ENCODE assay signal across 8 mouse cellular contexts in genomic region chr10:81168087-81168431, GRCm38 (mm10). TPM values are rescaled to one million over a fixed set of nuclear protein-coding genes. Genes with fewer than 3 reads are reported as not detected.
DNase-seq lines count a peak whose midpoint lies in the region; ATAC-seq and TF ChIP-seq lines count a peak whose summit lies in the region.

No protein-coding gene starts in this region.

- 7% methylated on average over 5 of the region's 5 CpGs for WGBS in heart, adult 2 months
- WGBS in forebrain, embryonic 11.5 days: 6% methylated on average over 5 of the region's 5 CpGs
- 2% methylated on average over 5 of the region's 5 CpGs for WGBS in liver, embryonic 12.5 days (ENCODE audit: insufficient replicate concordance)
- 8% methylated on average over 5 of the region's 5 CpGs for WGBS in stomach, embryonic 14.5 days

- H3K79me2 ChIP-seq in heart, adult 2 months (replicated peaks; ENCODE audit: control insufficient read depth, insufficient read depth, low read length): peaks cover 7% of the 10 kb centered on the region

- peak overlapping the region; percentile 93 for H3K27ac ChIP-seq in heart, adult 2 months
- peak overlapping the region; percentile 14; the same call in 1 of the 2 replicates for H3K27ac ChIP-seq in forebrain, embryonic 11.5 days (ENCODE audit: low read depth, low read length)
- peak overlapping the region; percentile 95 for H3K27ac ChIP-seq in liver, embryonic 12.5 days
- peak overlapping the region; percentile 66 for H3K27ac ChIP-seq in stomach, embryonic 14.5 days (ENCODE audit: low read length)

- TF ChIP-seq EP300 in heart, adult 2 months (IDR thresholded peaks at IDR 0.05; ENCODE audit: insufficient read depth, low read depth, low read length): no peak

- intact Hi-C loops in heart, adult 2 months (cut with DNase I): no loop called here

- no peak for TF ChIP-seq CTCF in heart, adult 2 months (IDR thresholded peaks at IDR 0.05)

- DNase-seq in heart, adult 2 months: peak in 1 of 2 experiments; percentile 50
- DNase-seq in heart, adult 8-10 months (ENCODE audit: low spot score): no peak
- DNase-seq in CD8-positive naive resting alpha-beta T cell, adult 2 months (ENCODE audit: low read depth in 2 of 2, low spot score in 2 of 2): peak; percentile 71 to 85
- no peak for DNase-seq in forebrain, embryonic 11.5 days (ENCODE audit: low spot score)
- DNase-seq in ovary, postnatal 36 days (ENCODE audit: low spot score): no peak
- DNase-seq in gastrocnemius, postnatal 25 days: no peak

- peak; percentile 78 for ATAC-seq in forebrain, embryonic 11.5 days (replicated peaks; ENCODE audit: low FRiP score)
- ATAC-seq in liver, embryonic 12.5 days: peak; percentile 63
- ATAC-seq in stomach, embryonic 14.5 days (ENCODE audit: insufficient number of reproducible peaks, insufficient read depth, low FRiP score, low read depth): peak; percentile 56

- peaks cover 4% of the 10 kb centered on the region for H3K4me1 ChIP-seq in heart, adult 2 months (ENCODE audit: control insufficient read depth, insufficient read depth, low read length)
- peaks cover 6% of the 10 kb centered on the region for H3K4me1 ChIP-seq in forebrain, embryonic 11.5 days (replicated peaks; ENCODE audit: control insufficient read depth, insufficient read depth, low read length)
- peaks cover 60% of the 10 kb centered on the region for H3K4me1 ChIP-seq in liver, embryonic 12.5 days
- H3K4me1 ChIP-seq in stomach, embryonic 14.5 days (ENCODE audit: control insufficient read depth, insufficient read depth, low read length): peaks cover 10% of the 10 kb centered on the region; the same call in 1 of the 2 replicates

- peak overlapping the region; percentile 78 for H3K4me2 ChIP-seq in forebrain, embryonic 11.5 days (ENCODE audit: low read depth, low read length, severe bottlenecking)
- H3K4me2 ChIP-seq in liver, embryonic 12.5 days: peak overlapping the region; percentile 89
- H3K4me2 ChIP-seq in stomach, embryonic 14.5 days (replicated peaks; ENCODE audit: low read depth, low read length): peak overlapping the region; percentile 48

- no peaks in the 10 kb centered on the region for H3K36me3 ChIP-seq in heart, adult 2 months (ENCODE audit: control insufficient read depth, insufficient read depth, low read length)
- H3K36me3 ChIP-seq in forebrain, embryonic 11.5 days (ENCODE audit: control insufficient read depth, insufficient read depth, low read length): peaks cover 2% of the 10 kb centered on the region; the same call in 1 of the 2 replicates
- H3K36me3 ChIP-seq in liver, embryonic 12.5 days: peaks cover 22% of the 10 kb centered on the region
- peaks cover 5% of the 10 kb centered on the region; the same call in 1 of the 2 replicates for H3K36me3 ChIP-seq in stomach, embryonic 14.5 days (ENCODE audit: control insufficient read depth, insufficient read depth, low read length)

- no peaks in the 10 kb centered on the region for H3K27me3 ChIP-seq in heart, adult 2 months (ENCODE audit: control insufficient read depth, insufficient read depth, low read length)
- no peaks in the 10 kb centered on the region for H3K27me3 ChIP-seq in forebrain, embryonic 11.5 days (ENCODE audit: control insufficient read depth, insufficient read depth, low read length)
- H3K27me3 ChIP-seq in liver, embryonic 12.5 days (replicated peaks): no peaks in the 10 kb centered on the region
- no peaks in the 10 kb centered on the region for H3K27me3 ChIP-seq in stomach, embryonic 14.5 days (ENCODE audit: control insufficient read depth, insufficient read depth, low read length)

- H3K9ac ChIP-seq in heart, adult 2 months (ENCODE audit: low read depth, low read length): peak overlapping the region; percentile 45
- peak overlapping the region; percentile 41 for H3K9ac ChIP-seq in forebrain, embryonic 11.5 days (ENCODE audit: low read length)
- H3K9ac ChIP-seq in liver, embryonic 12.5 days: peak overlapping the region; percentile 70
- H3K9ac ChIP-seq in stomach, embryonic 14.5 days (replicated peaks; ENCODE audit: low read depth, low read length): no peak overlapping the region

- H3K9me3 ChIP-seq in forebrain, embryonic 11.5 days (ENCODE audit: control insufficient read depth, low read length): no peaks in the 10 kb centered on the region
- H3K9me3 ChIP-seq in liver, embryonic 12.5 days (replicated peaks): no peaks in the 10 kb centered on the region
- H3K9me3 ChIP-seq in stomach, embryonic 14.5 days (ENCODE audit: control insufficient read depth, low read depth, low read length): no peaks in the 10 kb centered on the region

- TF ChIP-seq POLR2A in heart, adult 2 months (IDR thresholded peaks at IDR 0.05; ENCODE audit: insufficient read depth, low read depth, low read length): no peak; the same call in 1 of the 2 replicates

- H3K4me3 ChIP-seq in heart, adult 2 months: peak overlapping the region; percentile 67
- H3K4me3 ChIP-seq in forebrain, embryonic 11.5 days (ENCODE audit: low read depth, low read length): peak overlapping the region; percentile 89
- peak overlapping the region; percentile 98 for H3K4me3 ChIP-seq in liver, embryonic 12.5 days
- peak overlapping the region; percentile 80 for H3K4me3 ChIP-seq in stomach, embryonic 14.5 days (ENCODE audit: low read depth, low read length)

RNA-seq across cellular contexts. Expression of gene Pias4, which starts 0.3 kb away (rescaled TPM):
- total RNA-seq in heart, adult 2 months (2021): 10 to 100 TPM; 14.1 to 16.5 TPM
- 22.3 and 23.3 TPM in 2 replicates for polyA plus RNA-seq in heart, adult 2 months (2012; rRNA removed)
- total RNA-seq in heart, adult 8-10 months (2022): 10 to 100 TPM; 16.8 to 18.6 (median 17.0) TPM
- 54.0 and 65.0 TPM in 2 replicates for polyA plus RNA-seq in forebrain, embryonic 11.5 days (2014; fragmentation: Nextera tagmentation; extraction: Ambion mirVana)
- polyA plus RNA-seq in liver, embryonic 12.5 days (2016; fragmentation: Nextera tagmentation; extraction: Ambion mirVana): 28.9 and 29.7 TPM in 2 replicates
- 32.7 and 40.9 TPM in 2 replicates for polyA plus RNA-seq in stomach, embryonic 14.5 days (2014; fragmentation: Nextera tagmentation; extraction: Ambion mirVana)
- 10 to 100 TPM; 11.7 to 14.2 TPM for total RNA-seq in gastrocnemius, postnatal 25 days (2021)

RNA-seq across cellular contexts. Expression of gene Eef2, which starts 8.4 kb away (rescaled TPM):
- total RNA-seq in heart, adult 2 months (2021): 1,000 to 10,000 TPM; 1,027 to 1,244 TPM
- polyA plus RNA-seq in heart, adult 2 months (2012; rRNA removed): 887 and 1,187 TPM in 2 replicates
- total RNA-seq in heart, adult 8-10 months (2022): 1,000 to 10,000 TPM; 1,076 to 1,267 (median 1,170) TPM
- 467 and 501 TPM in 2 replicates for polyA plus RNA-seq in forebrain, embryonic 11.5 days (2014; fragmentation: Nextera tagmentation; extraction: Ambion mirVana)
- 440 and 450 TPM in 2 replicates for polyA plus RNA-seq in liver, embryonic 12.5 days (2016; fragmentation: Nextera tagmentation; extraction: Ambion mirVana)
- polyA plus RNA-seq in stomach, embryonic 14.5 days (2014; fragmentation: Nextera tagmentation; extraction: Ambion mirVana): 416 and 434 TPM in 2 replicates
- 100 to 1,000 TPM; 838 to 862 TPM for total RNA-seq in gastrocnemius, postnatal 25 days (2021)

RNA-seq across cellular contexts. Expression of gene Dapk3, which starts 14.7 kb away (rescaled TPM):
- 10 to 100 TPM; 27.8 to 29.0 TPM for total RNA-seq in heart, adult 2 months (2021)
- polyA plus RNA-seq in heart, adult 2 months (2012; rRNA removed): 30.6 and 35.5 TPM in 2 replicates
- 10 to 100 TPM; 26.3 to 35.5 (median 29.8) TPM for total RNA-seq in heart, adult 8-10 months (2022)
- polyA plus RNA-seq in forebrain, embryonic 11.5 days (2014; fragmentation: Nextera tagmentation; extraction: Ambion mirVana): 54.8 and 59.3 TPM in 2 replicates
- polyA plus RNA-seq in liver, embryonic 12.5 days (2016; fragmentation: Nextera tagmentation; extraction: Ambion mirVana): 41.7 TPM in 2 replicates
- 48.9 and 58.7 TPM in 2 replicates for polyA plus RNA-seq in stomach, embryonic 14.5 days (2014; fragmentation: Nextera tagmentation; extraction: Ambion mirVana)
- total RNA-seq in gastrocnemius, postnatal 25 days (2021): 10 to 100 TPM; 22.3 to 22.4 TPM

RNA-seq across cellular contexts. Expression of gene 4930442H23Rik, which starts 15.6 kb away (rescaled TPM):
- not detected for total RNA-seq in heart, adult 2 months (2021)
- polyA plus RNA-seq in heart, adult 2 months (2012; rRNA removed): not detected in 2 replicates
- total RNA-seq in heart, adult 8-10 months (2022): not detected
- not detected in 2 replicates for polyA plus RNA-seq in forebrain, embryonic 11.5 days (2014; fragmentation: Nextera tagmentation; extraction: Ambion mirVana)
- polyA plus RNA-seq in liver, embryonic 12.5 days (2016; fragmentation: Nextera tagmentation; extraction: Ambion mirVana): not detected in 2 replicates
- not detected in 2 replicates for polyA plus RNA-seq in stomach, embryonic 14.5 days (2014; fragmentation: Nextera tagmentation; extraction: Ambion mirVana)
- not detected for total RNA-seq in gastrocnemius, postnatal 25 days (2021)

RNA-seq across cellular contexts. Expression of gene Zbtb7a, which starts 33.0 kb away (rescaled TPM):
- 10 to 100 TPM; 35.2 to 41.4 TPM for total RNA-seq in heart, adult 2 months (2021)
- 16.1 and 20.6 TPM in 2 replicates for polyA plus RNA-seq in heart, adult 2 months (2012; rRNA removed)
- total RNA-seq in heart, adult 8-10 months (2022): 10 to 100 TPM; 39.4 to 41.9 (median 40.7) TPM
- 8.8 and 10.1 TPM in 2 replicates for polyA plus RNA-seq in forebrain, embryonic 11.5 days (2014; fragmentation: Nextera tagmentation; extraction: Ambion mirVana)
- polyA plus RNA-seq in liver, embryonic 12.5 days (2016; fragmentation: Nextera tagmentation; extraction: Ambion mirVana): 74.0 and 76.0 TPM in 2 replicates
- polyA plus RNA-seq in stomach, embryonic 14.5 days (2014; fragmentation: Nextera tagmentation; extraction: Ambion mirVana): 25.5 and 27.4 TPM in 2 replicates
- 10 to 100 TPM; 21.4 to 22.3 TPM for total RNA-seq in gastrocnemius, postnatal 25 days (2021)

Comparison
In these comparisons a context has a peak if more than half of its experiments do, and no peak if none do; other contexts are left out.
1. DNase-seq: peak in CD8-positive naive resting alpha-beta T cell, adult 2 months (2 of 2); none in heart, adult 8-10 months (single experiment), forebrain, embryonic 11.5 days (single experiment), ovary, postnatal 36 days (single experiment) and gastrocnemius, postnatal 25 days (single experiment).
2. H3K27ac ChIP-seq: peak in every context shown above with its lines; median percentile 95 in liver, embryonic 12.5 days; 93 in heart, adult 2 months; 66 in stomach, embryonic 14.5 days; 14 in forebrain, embryonic 11.5 days.
3. Peak in every context shown above with its lines, with median percentiles within 50 percentile points of each other: H3K4me3 ChIP-seq, ATAC-seq and H3K4me2 ChIP-seq.